Mouse (Mus musculus) ES-Bruce4 (cell line): Measurements from ENCODE around the gene Ugt1a2. TPM values are rescaled to one million over a fixed set of nuclear protein-coding genes. Genes with fewer than 3 reads are reported as not detected.

ENCODE experiments used
- H3K27ac ChIP-seq: 2 replicates; pipeline ENCODE4 v1.5.1; 2012; ENCODE audit warnings: low read length, inconsistent platforms; ENCODE audit not compliant: insufficient read depth
- H3K27me3 ChIP-seq: 2 replicates; pipeline ENCODE4 v1.6.1; 2012; ENCODE audit warnings: mild to moderate bottlenecking, low read length, inconsistent platforms; ENCODE audit not compliant: control insufficient read depth, poor library complexity, insufficient read depth, severe bottlenecking
- H3K36me3 ChIP-seq: 2 replicates; pipeline ENCODE4 v1.6.1; 2012; ENCODE audit warnings: inconsistent platforms, mild to moderate bottlenecking, low read length, moderate library complexity; ENCODE audit not compliant: control insufficient read depth, poor library complexity, insufficient read depth, severe bottlenecking
- H3K4me1 ChIP-seq: one replicate; pipeline ENCODE4 v1.8.1; 2011; ENCODE audit warnings: low read length; ENCODE audit not compliant: control insufficient read depth, insufficient read depth
- H3K4me3 ChIP-seq: 2 replicates; pipeline ENCODE4 v1.5.1; 2011; ENCODE audit warnings: low read depth, mild to moderate bottlenecking, low read length
- H3K9ac ChIP-seq: 2 replicates; pipeline ENCODE4 v1.6.1; 2012; ENCODE audit warnings: low read depth, mild to moderate bottlenecking, inconsistent platforms; ENCODE audit not compliant: poor library complexity, severe bottlenecking
- H3K9me3 ChIP-seq: replicated peaks from 2 replicates; pipeline ENCODE4 v1.6.1; 2012; ENCODE audit warnings: mild to moderate bottlenecking, low read length, inconsistent platforms; ENCODE audit not compliant: control insufficient read depth, poor library complexity, insufficient read depth, severe bottlenecking
- CTCF ChIP-seq: IDR thresholded peaks from one replicate; pipeline ENCODE4 v1.8.1; 2011; ENCODE audit warnings: low read depth, low read length
- EP300 ChIP-seq: IDR thresholded peaks from 2 replicates; pipeline ENCODE4 v1.6.1; 2011; ENCODE audit warnings: low read depth, low read length; ENCODE audit not compliant: insufficient read depth
- POLR2A ChIP-seq: IDR thresholded peaks from one replicate; pipeline ENCODE4 v1.8.1; 2011; ENCODE audit warnings: low read length; ENCODE audit not compliant: insufficient read depth
- polyA plus RNA-seq: library from polyadenylated mRNA; stranded (reverse); fragments of >200 nt; gene quantifications from 2 replicates; pipeline ENCODE4 v1.2.4, GENCODE M21; 2011; ENCODE audit warnings: low read depth; ENCODE audit not compliant: missing spikeins, insufficient read depth, insufficient read length

Ugt1a2 gene
- polyA plus RNA-seq, 1 experiment = not detected

DNA sequence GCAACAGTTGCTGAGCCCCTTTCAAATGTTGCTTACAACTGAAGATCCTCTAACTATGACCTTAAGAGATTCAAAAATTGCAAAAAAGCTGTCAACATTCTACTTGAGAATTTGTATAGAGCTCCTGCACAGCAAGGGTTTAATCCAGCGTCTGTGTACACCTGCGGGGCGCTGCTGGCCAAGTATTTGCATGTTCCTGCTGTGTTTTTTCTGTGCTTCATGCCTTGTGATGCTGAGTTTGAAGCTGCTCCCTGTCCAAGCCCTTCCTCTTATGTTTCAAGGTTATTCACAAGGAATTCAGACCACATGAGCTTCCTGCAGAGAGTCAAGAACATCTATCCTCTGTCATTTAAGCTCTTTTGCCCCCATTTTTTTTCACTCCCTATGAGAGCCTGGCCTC, 8.3 kb upstream of the Ugt1a2 start:
- no peak for TF ChIP-seq CTCF
- no peak for TF ChIP-seq EP300
- no peak for TF ChIP-seq POLR2A
- H3K36me3 ChIP-seq = no peaks in the 10 kb centered on the region
- no peaks in the 10 kb centered on the region for H3K27me3 ChIP-seq
- H3K9me3 ChIP-seq = no peaks in the 10 kb centered on the region
- H3K4me3 ChIP-seq = no peak overlapping the region
- no peaks in the 10 kb centered on the region for H3K4me1 ChIP-seq
- no peak overlapping the region for H3K27ac ChIP-seq
- no peak overlapping the region for H3K9ac ChIP-seq

DNA sequence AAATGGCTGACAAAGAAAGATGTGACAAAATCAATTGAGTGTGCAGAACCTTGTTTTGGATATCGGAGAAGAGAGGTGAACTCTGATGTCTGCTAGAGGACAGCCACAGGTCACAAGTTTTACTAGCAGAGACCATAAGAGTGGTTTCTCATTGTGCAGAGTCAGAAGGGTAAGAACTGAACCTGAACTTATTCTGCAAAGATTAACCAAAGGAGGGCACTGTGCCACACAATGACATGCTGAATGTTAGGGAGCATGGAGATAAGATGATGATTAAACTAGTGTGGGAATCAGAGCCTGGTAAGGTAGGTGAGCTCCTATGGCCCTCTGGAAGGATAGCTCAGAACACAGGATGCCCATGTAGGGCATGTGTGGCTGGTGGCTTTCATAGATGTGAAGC, 4.7 kb upstream of the Ugt1a2 start:
- H3K36me3 ChIP-seq = no peaks in the 10 kb centered on the region
- no peaks in the 10 kb centered on the region for H3K27me3 ChIP-seq
- TF ChIP-seq POLR2A (no peak), EP300 (no peak), CTCF (no peak)
- no peaks in the 10 kb centered on the region for H3K9me3 ChIP-seq
- no peak overlapping the region for H3K27ac ChIP-seq
- H3K4me3 ChIP-seq = no peak overlapping the region
- H3K4me1 ChIP-seq = no peaks in the 10 kb centered on the region
- no peak overlapping the region for H3K9ac ChIP-seq

DNA sequence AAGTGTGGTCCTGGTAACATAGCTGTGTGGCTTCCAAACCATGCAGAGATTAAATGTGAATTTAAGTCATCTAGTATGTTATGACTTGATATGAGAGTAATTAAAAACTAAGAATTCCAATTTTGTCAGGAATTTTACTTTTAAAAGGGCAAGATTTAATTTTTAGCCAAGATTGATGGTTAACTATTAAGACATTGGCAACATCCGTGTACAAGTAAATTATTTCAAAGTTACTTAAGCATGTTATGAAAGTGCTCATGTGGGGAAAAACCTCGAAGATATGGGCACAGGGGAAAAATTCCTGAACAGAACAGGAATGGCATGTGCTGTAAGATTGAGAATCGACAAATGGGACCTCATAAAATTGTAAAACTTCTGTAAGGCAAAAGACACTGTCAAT, 3.0 kb upstream of the Ugt1a2 start:
- H3K4me3 ChIP-seq = no peak overlapping the region
- no peaks in the 10 kb centered on the region for H3K27me3 ChIP-seq
- no peak overlapping the region for H3K27ac ChIP-seq
- H3K36me3 ChIP-seq = no peaks in the 10 kb centered on the region
- no peaks in the 10 kb centered on the region for H3K4me1 ChIP-seq
- TF ChIP-seq EP300 (no peak), POLR2A (no peak), CTCF (no peak)
- H3K9me3 ChIP-seq = no peaks in the 10 kb centered on the region
- H3K9ac ChIP-seq = no peak overlapping the region

DNA sequence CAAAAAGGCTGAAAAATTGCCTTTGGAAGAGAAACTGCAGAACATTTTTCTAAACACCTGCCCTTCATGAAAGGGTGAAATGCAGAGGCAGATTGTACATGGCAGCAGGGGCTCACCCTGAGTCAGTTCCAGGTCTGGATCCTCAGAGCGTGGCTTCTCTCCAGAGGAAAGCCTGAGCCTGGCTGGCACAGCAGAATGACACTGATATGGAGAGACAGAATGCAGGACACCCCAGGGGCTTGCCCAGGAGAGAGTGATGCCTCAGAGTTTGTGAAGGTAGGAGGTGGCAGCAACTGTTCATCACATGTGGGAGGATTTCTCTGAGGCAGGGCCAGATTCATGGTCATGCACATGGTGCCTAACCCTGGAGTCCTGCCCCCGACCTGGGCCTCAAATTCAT, 405 bp upstream of the Ugt1a2 start:
- no peak overlapping the region for H3K4me3 ChIP-seq
- H3K27ac ChIP-seq = no peak overlapping the region
- no peaks in the 10 kb centered on the region for H3K36me3 ChIP-seq
- no peak for TF ChIP-seq CTCF
- peaks cover 6% of the 10 kb centered on the region for H3K27me3 ChIP-seq
- no peak overlapping the region for H3K9ac ChIP-seq
- H3K9me3 ChIP-seq = 0 out of 2 replicates have a peak, but pooled peaks cover 5% of the 10 kb centered on the region
- H3K4me1 ChIP-seq = no peaks in the 10 kb centered on the region

GRCm38 (mm10) chr1:88205294-88205922, 5.0 kb downstream of the Ugt1a2 start, which contains the start of gene Dnajb3:
Dnajb3 (minus strand) TSS chr1:88205782.
- peaks cover 1% of the 10 kb centered on the region for H3K4me1 ChIP-seq
- H3K27me3 ChIP-seq = peaks cover 10% of the 10 kb centered on the region
- peaks cover 9% of the 10 kb centered on the region; the same call in 1 of the 2 replicates for H3K9me3 ChIP-seq
- H3K36me3 ChIP-seq = no peaks in the 10 kb centered on the region
- peak within 1 kb of the TSS; percentile 41 for H3K9ac ChIP-seq
- H3K27ac ChIP-seq = no peak within 1 kb of the TSS
- TF ChIP-seq POLR2A (peak; percentile 25), EP300 (no peak)
- H3K4me3 ChIP-seq = peak within 1 kb of the TSS; percentile 72

DNA sequence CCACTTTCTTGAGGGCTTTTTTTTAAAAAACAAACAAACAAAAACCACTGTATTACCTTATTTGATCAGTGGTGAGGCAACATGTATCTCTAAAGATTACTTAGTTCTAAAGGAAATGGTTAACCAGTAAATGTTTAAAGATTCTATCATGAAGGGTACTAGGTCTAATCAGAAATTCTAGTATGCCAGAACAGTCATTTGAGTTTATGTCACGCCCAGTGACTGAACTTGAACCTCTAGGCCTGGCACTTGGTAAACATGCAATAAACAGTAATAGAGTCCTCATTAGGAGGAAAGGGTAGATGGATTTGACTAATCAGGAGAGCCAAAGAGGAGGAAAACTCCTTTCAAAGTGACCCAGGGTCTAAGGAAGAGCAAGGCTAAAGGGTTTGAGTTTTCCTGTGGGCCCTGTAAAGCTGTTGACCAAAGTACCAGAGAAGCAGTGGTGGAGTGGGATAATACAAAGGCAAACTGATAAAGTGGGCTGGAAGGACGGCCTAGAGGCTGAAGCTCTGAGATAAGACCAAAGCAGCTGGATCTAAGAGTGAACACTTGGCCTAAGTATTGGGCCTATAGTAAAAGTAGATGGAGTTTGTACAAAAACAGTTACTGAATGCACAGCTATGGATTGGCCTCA, 6.6 kb downstream of the Ugt1a2 start:
- TF ChIP-seq CTCF = no peak
- no peak for TF ChIP-seq POLR2A
- TF ChIP-seq EP300 = no peak
- H3K9ac ChIP-seq = no peak overlapping the region
- no peak overlapping the region for H3K4me3 ChIP-seq
- peaks cover 1% of the 10 kb centered on the region for H3K4me1 ChIP-seq
- no peaks in the 10 kb centered on the region for H3K36me3 ChIP-seq
- H3K9me3 ChIP-seq = peaks cover 9% of the 10 kb centered on the region; the same call in 1 of the 2 replicates
- peaks cover 10% of the 10 kb centered on the region for H3K27me3 ChIP-seq
- no peak overlapping the region for H3K27ac ChIP-seq
